Mouse (Mus musculus) NIH3T3 (cell line): ENCODE results near the gene Tmem191c.
A peak's percentile ranks its signal among the peaks of the same experiment; 100 is the strongest.

Experiments used
- DNase-seq: peaks from one replicate; pipeline ENCODE4 v3.0.0-alpha.2; 2012; ENCODE audit warnings: low read depth

Gene Tmem191c

GRCm38 (mm10) chr16:17266113-17266512, 9.8 kb upstream of the Tmem191c start:
- DNase-seq = no peak

GRCm38 (mm10) chr16:17267937-17268336, 7.9 kb upstream of the Tmem191c start:
- no peak for DNase-seq

- DNase-seq = no peak
These were observed 6.0 kb upstream of the Tmem191c start for GRCm38 (mm10) chr16:17269872-17270271.

GRCm38 (mm10) chr16:17271124-17271523, 4.8 kb upstream of the Tmem191c start:
- peak; percentile 64 for DNase-seq

GRCm38 (mm10) chr16:17271856-17272255, 4.0 kb upstream of the Tmem191c start:
- no peak for DNase-seq

GRCm38 (mm10) chr16:17276164-17277151, 581 bp downstream of the Tmem191c start:
- peak; percentile 95 for DNase-seq

GRCm38 (mm10) chr16:17277342-17278211, 1.7 kb downstream of the Tmem191c start:
- no peak for DNase-seq

GRCm38 (mm10) chr16:17280471-17280870, 4.6 kb downstream of the Tmem191c start:
- peak; percentile 10 for DNase-seq

GRCm38 (mm10) chr16:17283151-17283550, 7.3 kb downstream of the Tmem191c start:
- no peak for DNase-seq

GRCm38 (mm10) chr16:17287103-17287502, 11.2 kb downstream of the Tmem191c start:
- no peak for DNase-seq

GRCm38 (mm10) chr16:17291016-17291415, 15.1 kb downstream of the Tmem191c start:
- DNase-seq = no peak

- peak; percentile 83 for DNase-seq
These were observed 16.9 kb downstream of the Tmem191c start for GRCm38 (mm10) chr16:17292751-17293150.

- no peak for DNase-seq
These were observed 24.9 kb downstream of the Tmem191c start for GRCm38 (mm10) chr16:17300818-17301217.

- no peak for DNase-seq
These were observed 27.8 kb downstream of the Tmem191c start for GRCm38 (mm10) chr16:17303521-17304245.

GRCm38 (mm10) chr16:17307461-17307860, 31.6 kb downstream of the Tmem191c start:
- DNase-seq = no peak

GRCm38 (mm10) chr16:17309036-17309435, 33.2 kb downstream of the Tmem191c start:
- no peak for DNase-seq

- no peak for DNase-seq
These were observed 36.7 kb downstream of the Tmem191c start for GRCm38 (mm10) chr16:17312531-17312930.

- peak; percentile 85 for DNase-seq
These were observed 40.7 kb downstream of the Tmem191c start for GRCm38 (mm10) chr16:17316554-17316953.

- peak; percentile 8 for DNase-seq
These were observed 45.6 kb downstream of the Tmem191c start for GRCm38 (mm10) chr16:17321481-17321880.

GRCm38 (mm10) chr16:17324745-17325144, 48.9 kb downstream of the Tmem191c start:
- DNase-seq = no peak

- DNase-seq = no peak
These were observed 50.2 kb downstream of the Tmem191c start for GRCm38 (mm10) chr16:17326064-17326463.
